Mouse (Mus musculus) T-cell, adult 2 months (primary cell): ENCODE measurements around the gene Tmem104.

Experiments used
- DNase-seq: peaks from one replicate; pipeline ENCODE4 v3.0.0; 2022; ENCODE audit warnings: low spot score

Tmem104 gene

GRCm38 (mm10) chr11:115187224-115187639, at the start of gene Tmem104:
TSS of gene Tmem104 (plus strand) at chr11:115187487.
- peak; percentile 99 for DNase-seq

DNA sequence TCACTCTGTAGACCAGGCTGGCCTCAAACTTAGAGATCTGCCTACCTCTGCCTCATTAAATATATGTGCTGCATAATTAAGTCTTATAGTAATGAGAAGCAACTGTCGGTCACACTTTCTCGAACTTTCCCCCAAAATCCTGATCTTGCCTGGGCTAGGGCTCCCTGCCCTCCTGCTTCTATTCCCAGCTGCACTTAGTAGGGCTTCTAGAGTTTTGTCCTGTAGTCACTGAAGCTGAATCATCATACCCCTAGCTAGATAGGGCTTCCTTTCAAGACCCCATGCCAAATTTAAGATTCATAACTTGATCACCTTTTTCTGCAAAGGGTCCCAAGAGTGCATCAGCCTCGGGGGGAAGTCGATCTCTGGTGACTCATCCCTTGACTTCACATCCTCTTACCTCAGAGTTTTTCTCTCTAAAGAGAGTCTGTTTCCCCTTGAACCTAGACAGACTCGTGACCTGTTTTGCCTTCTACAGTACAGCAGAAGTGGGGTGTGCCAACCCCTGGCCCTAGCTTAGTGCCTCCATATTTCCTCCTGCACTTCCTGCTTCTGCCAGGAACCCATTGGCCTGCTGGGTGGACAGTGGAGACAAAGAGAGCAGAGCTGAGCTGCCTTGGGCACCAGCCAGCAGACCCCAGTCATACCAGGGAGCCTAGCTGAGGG, 48.6 kb upstream of the Tmem104 start:
- DNase-seq = no peak

DNA sequence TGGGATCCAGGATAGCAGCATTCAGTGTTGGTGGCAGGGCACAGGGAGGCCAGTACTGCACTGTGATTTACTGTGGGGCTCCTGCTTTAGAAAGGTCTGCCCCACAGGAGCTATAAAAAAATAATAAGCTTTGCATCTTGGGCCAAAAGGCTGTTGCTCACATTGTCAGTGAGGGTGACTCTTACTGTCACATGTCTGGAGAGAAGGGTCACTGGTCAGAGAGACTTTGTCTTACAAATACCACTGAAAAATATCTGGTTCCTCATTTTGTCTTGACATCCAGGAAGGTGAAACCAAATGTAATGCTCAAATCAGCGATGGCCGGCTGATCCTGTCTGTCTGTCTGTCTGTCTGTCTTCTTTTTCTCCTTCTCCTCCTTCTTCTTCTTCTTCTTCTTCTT, 45.3 kb upstream of the Tmem104 start:
- no peak for DNase-seq

GRCm38 (mm10) chr11:115147813-115148212, 39.5 kb upstream of the Tmem104 start:
- no peak for DNase-seq

- DNase-seq = peak; percentile 56
Measured at GRCm38 (mm10) chr11:115150741-115151254, 36.5 kb upstream of the Tmem104 start.

DNA sequence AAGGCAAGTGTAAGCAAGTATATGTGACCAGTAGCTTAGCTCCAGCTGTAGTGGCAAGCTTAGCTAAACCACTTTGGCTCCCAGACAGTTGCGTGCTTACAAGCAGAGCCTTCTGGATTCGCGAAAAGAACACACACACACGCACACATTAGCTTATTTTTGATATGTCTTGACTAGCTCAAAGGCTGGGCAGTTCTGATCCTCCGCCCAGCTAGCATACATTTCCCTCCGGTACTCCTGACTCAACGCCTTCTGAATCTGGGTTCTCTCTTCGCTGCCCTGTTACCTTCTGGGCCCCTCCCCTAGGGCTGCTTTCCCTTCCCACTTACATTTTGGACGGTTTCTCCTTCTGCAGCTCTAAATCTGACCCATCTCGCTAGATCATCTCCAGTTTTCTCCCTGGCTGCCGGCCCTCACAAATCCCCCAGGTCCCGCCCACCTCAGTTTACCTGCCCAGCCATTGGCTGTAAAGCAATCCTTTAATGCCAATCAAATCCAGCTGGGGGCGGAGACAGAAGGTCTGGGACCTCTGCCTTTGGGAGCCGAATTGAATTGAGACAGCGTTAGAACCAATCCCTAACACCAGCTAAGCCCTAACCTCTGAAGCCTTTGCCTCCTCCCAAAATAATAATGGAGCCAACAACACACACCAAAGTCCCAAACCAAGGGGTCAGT, 35.4 kb upstream of the Tmem104 start:
- DNase-seq = no peak

GRCm38 (mm10) chr11:115153088-115153487, 34.2 kb upstream of the Tmem104 start:
- no peak for DNase-seq

GRCm38 (mm10) chr11:115153699-115154292, 33.5 kb upstream of the Tmem104 start:
- DNase-seq = peak; percentile 93

- DNase-seq = peak; percentile 50
Measured at GRCm38 (mm10) chr11:115155053-115155634, 32.1 kb upstream of the Tmem104 start.

GRCm38 (mm10) chr11:115157933-115158719, 29.2 kb upstream of the Tmem104 start:
- peak; percentile 87 for DNase-seq

- peak; percentile 64 for DNase-seq
Measured at GRCm38 (mm10) chr11:115160016-115160797, 27.1 kb upstream of the Tmem104 start.

DNA sequence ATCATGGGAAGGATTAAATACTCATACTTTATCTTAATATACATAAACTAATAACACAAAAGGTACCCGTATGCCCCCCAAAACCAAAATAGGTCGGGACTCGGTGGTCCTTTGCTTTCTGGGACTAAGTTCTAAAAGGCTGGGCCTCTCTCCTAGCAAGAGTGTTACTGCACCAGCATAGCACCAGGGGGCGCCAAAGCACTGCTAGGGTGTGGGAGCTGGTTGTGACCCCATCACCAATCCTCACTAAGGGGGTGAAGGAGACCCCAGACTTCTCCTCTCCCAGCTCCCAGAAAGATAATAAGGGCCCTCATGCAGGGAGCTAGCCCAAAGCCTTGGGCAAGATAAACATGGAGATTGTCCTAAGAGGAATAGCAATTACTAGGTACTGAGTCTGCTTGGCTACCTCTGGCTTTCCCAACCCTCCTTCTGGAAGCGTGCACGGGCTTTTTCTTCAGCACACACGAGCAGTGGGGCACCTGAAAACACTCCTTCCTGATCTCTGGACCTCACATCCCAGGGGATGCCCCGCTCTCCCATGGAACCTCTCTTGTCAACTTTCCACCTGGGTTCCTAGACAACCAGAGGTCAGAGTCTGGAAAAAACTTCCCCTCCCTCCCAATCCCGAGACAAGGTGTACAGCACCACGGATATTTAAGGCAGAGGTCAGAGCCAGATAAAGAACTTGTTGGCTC, 26.3 kb upstream of the Tmem104 start:
- DNase-seq = peak; percentile 74

GRCm38 (mm10) chr11:115161578-115162204, 25.6 kb upstream of the Tmem104 start:
- DNase-seq = peak; percentile 47

- DNase-seq = no peak
Measured at GRCm38 (mm10) chr11:115162205-115162601, 25.1 kb upstream of the Tmem104 start.

- DNase-seq = peak; percentile 99
Measured at GRCm38 (mm10) chr11:115162832-115163480, 24.3 kb upstream of the Tmem104 start, which contains the start of gene Slc9a3r1. TSS of gene Slc9a3r1 (plus strand) at chr11:115163341.

GRCm38 (mm10) chr11:115163568-115164150, 23.6 kb upstream of the Tmem104 start:
- peak; percentile 74 for DNase-seq

DNA sequence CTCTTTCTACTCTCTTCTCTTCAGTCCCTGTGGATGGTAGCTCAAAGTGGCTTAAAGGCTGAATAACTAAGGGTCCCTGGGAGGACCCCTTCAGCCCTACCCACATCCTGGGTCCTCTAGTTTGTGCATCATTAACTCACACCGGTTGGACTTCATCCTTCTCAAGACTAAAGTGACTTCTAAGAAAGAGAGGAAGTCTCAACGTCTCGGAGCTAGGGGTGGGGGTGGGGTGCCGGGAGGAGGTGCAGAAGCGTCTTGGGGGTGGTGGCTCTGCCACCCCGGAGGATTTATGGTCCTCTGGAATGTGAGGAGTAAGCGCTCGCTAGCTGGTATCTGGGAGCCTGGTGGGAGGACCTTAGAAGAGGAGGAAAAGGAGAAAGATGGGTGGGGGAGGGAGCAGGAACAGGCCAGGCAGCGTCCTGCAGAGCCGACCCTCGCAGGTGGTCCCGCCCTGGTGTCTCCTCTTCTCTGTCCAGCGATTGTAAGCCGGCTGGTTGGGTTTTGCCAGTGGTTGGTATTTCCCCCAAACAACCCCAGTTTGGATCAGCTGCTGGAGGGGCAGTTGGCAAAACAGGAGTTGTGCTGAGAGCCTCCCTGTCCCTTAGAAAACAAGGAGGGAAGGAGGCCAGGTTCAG, 22.8 kb upstream of the Tmem104 start:
- DNase-seq = no peak

DNA sequence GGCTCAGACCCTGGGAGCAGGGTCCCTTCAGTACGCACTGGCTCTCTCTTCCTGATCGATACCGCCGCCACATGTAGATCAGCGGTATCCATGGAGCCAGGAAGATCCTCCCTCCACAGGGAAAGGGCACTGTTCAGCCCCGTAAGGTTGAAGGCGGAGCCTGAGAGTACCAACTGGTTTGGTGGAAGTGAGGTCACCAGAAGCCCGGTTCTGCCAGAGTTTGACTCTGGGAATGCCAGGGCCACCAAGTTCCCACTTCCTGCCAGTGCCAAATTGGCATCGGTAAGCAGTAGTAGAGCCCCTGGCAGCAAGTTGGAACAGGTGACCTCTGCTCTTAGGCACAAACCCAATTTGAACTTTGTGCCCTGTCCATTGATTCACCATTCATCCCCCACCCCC, 22.3 kb upstream of the Tmem104 start:
- DNase-seq = no peak
